Mouse (Mus musculus) embryonic fibroblast, embryonic 13.5 days (primary cell): ENCODE measurements at regions not wholly inside any gene's neighbourhood (a gene's known extent, or its start where the extent isn't known, plus 50 kb on each side); places are given as distances from the start of the nearest gene placed in this dataset.
A peak's percentile ranks its signal among the peaks of the same experiment; 100 is the strongest.

Experiments used
- H3K27ac ChIP-seq: 2 replicates; pipeline ENCODE4 v1.5.1; 2012; ENCODE audit warnings: low read length, control low read depth, inconsistent platforms; ENCODE audit not compliant: insufficient read depth
- H3K4me1 ChIP-seq: 2 replicates; pipeline ENCODE4 v1.6.1; 2011; ENCODE audit warnings: low read length; ENCODE audit not compliant: control insufficient read depth, insufficient read depth
- H3K4me3 ChIP-seq: 2 replicates; pipeline ENCODE4 v1.5.1; 2011; ENCODE audit warnings: mild to moderate bottlenecking, control low read depth, low read length; ENCODE audit not compliant: insufficient read depth
- CTCF ChIP-seq: IDR thresholded peaks from 2 replicates; pipeline ENCODE4 v1.5.1; 2011; ENCODE audit warnings: mild to moderate bottlenecking, control low read depth, low read length, moderate library complexity, borderline replicate concordance; ENCODE audit not compliant: insufficient read depth
- POLR2A ChIP-seq: IDR thresholded peaks from 2 replicates; pipeline ENCODE4 v1.6.1; 2011; ENCODE audit warnings: low read depth, mild to moderate bottlenecking, control low read depth, low read length, moderate library complexity

- Histone ChIP-seq H3K4me3 (no peak overlapping the region), H3K27ac (no peak overlapping the region), H3K4me1 (peaks cover 3% of the 10 kb centered on the region; the same call in 1 of the 2 replicates)
- TF ChIP-seq POLR2A, result no peak
- no peak for TF ChIP-seq CTCF
Measured at GRCm38 (mm10) chr14:31940900-31941299, 87.9 kb upstream of the Galnt15 start.

- Histone ChIP-seq H3K4me1 (peaks cover 9% of the 10 kb centered on the region; the same call in 1 of the 2 replicates), H3K27ac (no peak overlapping the region), H3K4me3 (no peak overlapping the region)
- TF ChIP-seq CTCF (peak; percentile 18; the same call in 1 of the 2 replicates), POLR2A (no peak)
Measured at GRCm38 (mm10) chr14:31942266-31942960, 86.4 kb upstream of the Galnt15 start.

GRCm38 (mm10) chr14:31944682-31945081, 84.1 kb upstream of the Galnt15 start:
- Histone ChIP-seq H3K4me3 (no peak overlapping the region), H3K4me1 (peaks cover 10% of the 10 kb centered on the region; the same call in 1 of the 2 replicates), H3K27ac (no peak overlapping the region)
- no peak for TF ChIP-seq CTCF
- TF ChIP-seq POLR2A, result no peak

GRCm38 (mm10) chr14:31945125-31945524, 83.7 kb upstream of the Galnt15 start:
- Histone ChIP-seq H3K4me1 (peaks cover 10% of the 10 kb centered on the region; the same call in 1 of the 2 replicates), H3K27ac (no peak overlapping the region), H3K4me3 (no peak overlapping the region)
- TF ChIP-seq CTCF (no peak), POLR2A (no peak)

GRCm38 (mm10) chr14:31946032-31946431, 82.8 kb upstream of the Galnt15 start:
- TF ChIP-seq CTCF (no peak), POLR2A (no peak)

GRCm38 (mm10) chr14:31947246-31947645, 81.5 kb upstream of the Galnt15 start:
- H3K4me3 ChIP-seq, result no peak overlapping the region
- H3K27ac ChIP-seq, result no peak overlapping the region
- H3K4me1 ChIP-seq, result peaks cover 10% of the 10 kb centered on the region; the same call in 1 of the 2 replicates
- no peak for TF ChIP-seq CTCF
- no peak for TF ChIP-seq POLR2A

More at GRCm38 (mm10) chr14:31946032-31946431, 82.8 kb upstream of the Galnt15 start:
- Histone ChIP-seq H3K27ac (0 out of 2 replicates have a peak overlapping the region, but pooled peaks have one; percentile 42), H3K4me3 (no peak overlapping the region), H3K4me1 (peaks cover 10% of the 10 kb centered on the region; the same call in 1 of the 2 replicates)

GRCm38 (mm10) chr14:31951894-31952293, 76.9 kb upstream of the Galnt15 start:
- no peak overlapping the region for H3K4me3 ChIP-seq
- no peak overlapping the region for H3K27ac ChIP-seq

GRCm38 (mm10) chr14:31953783-31954182, 75.0 kb upstream of the Galnt15 start:
- Histone ChIP-seq H3K4me1 (no peaks in the 10 kb centered on the region), H3K4me3 (no peak overlapping the region), H3K27ac (no peak overlapping the region)
- TF ChIP-seq POLR2A (no peak), CTCF (no peak)

More at GRCm38 (mm10) chr14:31951894-31952293, 76.9 kb upstream of the Galnt15 start:
- TF ChIP-seq CTCF (no peak), POLR2A (no peak)
- peaks cover 2% of the 10 kb centered on the region; the same call in 1 of the 2 replicates for H3K4me1 ChIP-seq

- TF ChIP-seq CTCF, result peak; percentile 31; the same call in 1 of the 2 replicates
- no peak for TF ChIP-seq POLR2A
- no peaks in the 10 kb centered on the region for H3K4me1 ChIP-seq
Measured at GRCm38 (mm10) chr14:31954945-31955344, 73.8 kb upstream of the Galnt15 start.

GRCm38 (mm10) chr14:31957211-31957638, 71.6 kb upstream of the Galnt15 start:
- TF ChIP-seq CTCF (no peak), POLR2A (no peak)
- H3K4me3 ChIP-seq, result no peak overlapping the region
- no peak overlapping the region for H3K27ac ChIP-seq
- no peaks in the 10 kb centered on the region for H3K4me1 ChIP-seq

More at GRCm38 (mm10) chr14:31954945-31955344, 73.8 kb upstream of the Galnt15 start:
- no peak overlapping the region for H3K4me3 ChIP-seq
- no peak overlapping the region for H3K27ac ChIP-seq
